Mouse (Mus musculus) olfactory bulb, adult 2 months (tissue): ENCODE measurements at regions not wholly inside any gene's neighbourhood (a gene's known extent, or its start where the extent isn't known, plus 50 kb on each side); places are given as distances from the start of the nearest gene placed in this dataset.

Source experiments
- H3K27ac ChIP-seq: fragments of 200-500 bp; 2 replicates; pipeline ENCODE4 v1.5.1; 2012; ENCODE audit warnings: low read depth, low read length; ENCODE audit not compliant: insufficient read depth
- H3K4me1 ChIP-seq: fragments of 200-500 bp; 2 replicates; pipeline ENCODE4 v1.6.1; 2012; ENCODE audit warnings: low read length; ENCODE audit not compliant: control insufficient read depth, insufficient read depth
- H3K4me3 ChIP-seq: fragments of 200-500 bp; 2 replicates; pipeline ENCODE4 v1.5.1; 2012; ENCODE audit warnings: mild to moderate bottlenecking, low read depth, low read length, moderate library complexity; ENCODE audit not compliant: insufficient read depth
- CTCF ChIP-seq: fragments of 200-500 bp; IDR thresholded peaks from 2 replicates; pipeline ENCODE4 v1.5.1; 2012; ENCODE audit warnings: low read depth, mild to moderate bottlenecking, low read length, moderate library complexity; ENCODE audit not compliant: insufficient read depth
- POLR2A ChIP-seq: fragments of 200-500 bp; IDR thresholded peaks from 2 replicates; pipeline ENCODE4 v1.6.1; 2012; ENCODE audit warnings: mild to moderate bottlenecking, low read depth, low read length, moderate library complexity; ENCODE audit not compliant: insufficient read depth
- WGBS: fragments of 180-500 bp; shearing (Covaris S2); methylation state at CpG from one replicate; pipeline ENCODE4 v1.1.7; 2018; 5-methylcytosine and 5-hydroxymethylcytosine counted together

- TF ChIP-seq POLR2A = peak; percentile 53
- TF ChIP-seq CTCF = 0 out of 2 replicates have a peak, but pooled peaks have one; percentile 4
- Histone ChIP-seq H3K27ac (peak overlapping the region; percentile 90), H3K4me3 (peak overlapping the region; percentile 68), H3K4me1 (peaks cover 13% of the 10 kb centered on the region)
- WGBS = under 1% methylated on average over 37 of the region's 37 CpGs
These were observed 105.3 kb upstream of the Mgme1 start for GRCm38 (mm10) chr2:144164986-144165821.

GRCm38 (mm10) chr2:144166102-144166750 lies 104.2 kb upstream of the Mgme1 start:
- WGBS = 35% methylated on average over 12 of the region's 12 CpGs
- Histone ChIP-seq H3K27ac (peak overlapping the region; percentile 90), H3K4me3 (peak overlapping the region; percentile 68), H3K4me1 (peaks cover 9% of the 10 kb centered on the region)
- no peak for TF ChIP-seq POLR2A
- no peak for TF ChIP-seq CTCF

- TF ChIP-seq CTCF (no peak), POLR2A (no peak)
- H3K4me3 ChIP-seq = no peak overlapping the region
- peaks cover 3% of the 10 kb centered on the region for H3K4me1 ChIP-seq
- H3K27ac ChIP-seq = no peak overlapping the region
- WGBS = 69% methylated on average over 4 of the region's 4 CpGs
These were observed 100.8 kb upstream of the Mgme1 start for GRCm38 (mm10) chr2:144169576-144170178.

GRCm38 (mm10) chr2:144172100-144172770 lies 98.2 kb upstream of the Mgme1 start:
- TF ChIP-seq POLR2A (peak; percentile 73), CTCF (no peak)
- WGBS = 4% methylated on average over 9 of the region's 9 CpGs
- Histone ChIP-seq H3K4me3 (peak overlapping the region; percentile 57), H3K4me1 (peaks cover 1% of the 10 kb centered on the region), H3K27ac (peak overlapping the region; percentile 97)

GRCm38 (mm10) chr2:144173358-144174106 lies 96.9 kb upstream of the Mgme1 start:
- WGBS = 86% methylated on average over 8 of the region's 8 CpGs

GRCm38 (mm10) chr2:144174366-144175035 lies 96.0 kb upstream of the Mgme1 start:
- WGBS = 81% methylated on average over 5 of the region's 5 CpGs
- H3K4me3 ChIP-seq = no peak overlapping the region
- TF ChIP-seq POLR2A = no peak
- no peak for TF ChIP-seq CTCF

More at GRCm38 (mm10) chr2:144173358-144174106, 96.9 kb upstream of the Mgme1 start:
- Histone ChIP-seq H3K4me1 (peaks cover 7% of the 10 kb centered on the region), H3K27ac (no peak overlapping the region), H3K4me3 (no peak overlapping the region)
- no peak for TF ChIP-seq POLR2A
- TF ChIP-seq CTCF = no peak

GRCm38 (mm10) chr2:144176508-144177170 lies 93.8 kb upstream of the Mgme1 start:
- WGBS = 97% methylated on average over 9 of the region's 9 CpGs
- Histone ChIP-seq H3K27ac (no peak overlapping the region), H3K4me3 (no peak overlapping the region), H3K4me1 (peaks cover 7% of the 10 kb centered on the region)
- TF ChIP-seq CTCF (no peak), POLR2A (no peak)

More at GRCm38 (mm10) chr2:144174366-144175035, 96.0 kb upstream of the Mgme1 start:
- Histone ChIP-seq H3K4me1 (peaks cover 7% of the 10 kb centered on the region), H3K27ac (no peak overlapping the region)

- no peak overlapping the region for H3K27ac ChIP-seq
These were observed 93.2 kb upstream of the Mgme1 start for GRCm38 (mm10) chr2:144177268-144177667.

More at GRCm38 (mm10) chr2:144177268-144177667, 93.2 kb upstream of the Mgme1 start:
- peaks cover 7% of the 10 kb centered on the region for H3K4me1 ChIP-seq
- no peak overlapping the region for H3K4me3 ChIP-seq
- 49% methylated on average over 6 of the region's 6 CpGs for WGBS
- TF ChIP-seq POLR2A (no peak), CTCF (no peak)
